Mouse (Mus musculus): ENCODE data around the gene Aldh3b2.

- no peak for TF ChIP-seq CTCF (IDR thresholded peaks at IDR 0.05; ENCODE audit: borderline replicate concordance, insufficient read depth, low read depth, low read length)
- TF ChIP-seq POLR2A (IDR thresholded peaks at IDR 0.05; ENCODE audit: borderline replicate concordance, insufficient read depth, low read length) = no peak
These were observed 42.8 kb upstream of the Aldh3b2 start, which contains the start of gene Aldh3b1 for GRCm38 (mm10) chr19:3929211-3929941.

All from cerebellum, adult 2 months (tissue).